Mouse (Mus musculus): ENCODE data around the gene Rcan2.
A peak's percentile ranks its signal among the peaks of the same experiment; 100 is the strongest.

The Rcan2 gene

DNA sequence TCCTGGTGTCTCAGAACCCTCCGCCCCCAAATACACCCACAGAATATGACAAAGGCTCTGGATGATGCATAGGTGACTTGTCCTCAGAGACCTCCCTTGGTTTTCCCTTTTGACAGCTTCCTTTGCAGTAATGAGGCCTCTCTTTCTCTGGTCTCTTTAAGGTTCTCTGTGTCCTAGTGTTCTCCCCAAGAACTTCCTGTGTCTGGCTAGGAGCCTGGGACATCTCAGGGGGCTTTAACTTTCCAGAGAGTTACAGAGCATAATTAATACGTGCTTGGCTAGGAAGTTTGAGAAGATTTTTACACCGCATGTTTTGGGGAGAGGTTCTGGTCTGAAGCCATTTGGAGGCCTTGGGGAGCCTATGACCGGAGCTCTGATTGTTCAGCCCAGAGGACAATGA is 128.7 kb downstream of the Rcan2 start:
- no peak for DNase-seq

DNA sequence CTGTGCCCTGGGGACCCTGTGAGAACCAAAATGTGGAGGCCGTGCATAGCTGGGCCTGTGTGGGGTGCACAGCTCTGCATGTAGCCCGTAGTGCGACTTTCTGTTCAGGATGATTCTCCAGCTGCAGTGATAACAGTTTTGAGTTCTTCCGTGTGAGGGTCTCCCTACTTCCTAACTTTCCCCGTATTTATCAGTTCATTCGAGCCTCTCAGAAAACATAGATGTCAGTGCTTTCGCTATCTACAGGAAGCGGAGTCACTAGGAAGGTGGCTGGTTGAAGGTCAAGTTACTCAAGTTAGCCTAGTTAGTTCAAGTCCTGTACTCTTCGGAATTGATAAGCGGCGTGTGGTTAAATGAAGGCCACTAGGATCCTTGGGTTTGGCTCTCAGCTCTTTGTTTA is 130.6 kb downstream of the Rcan2 start:
- no peak for DNase-seq

DNA sequence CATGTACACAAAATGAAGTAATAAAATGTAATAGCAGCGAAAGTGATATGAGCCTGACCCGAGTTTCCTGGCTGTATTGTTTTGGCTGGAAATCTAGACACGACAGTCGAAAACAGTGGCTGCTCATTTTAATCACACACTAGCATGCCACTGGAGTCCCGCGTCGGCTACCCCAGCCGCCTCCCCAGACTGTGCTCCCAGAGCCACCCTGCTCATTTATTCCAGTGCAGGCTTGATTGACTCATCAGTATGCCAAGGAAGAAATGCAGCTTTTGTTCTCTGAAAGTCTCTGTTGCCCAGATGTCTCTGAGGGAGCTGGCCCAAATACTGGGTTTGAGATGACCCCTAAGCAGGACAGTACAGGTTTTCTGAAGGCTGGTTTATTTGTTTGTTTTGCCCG is 132.9 kb downstream of the Rcan2 start:
- DNase-seq: no peak

DNA sequence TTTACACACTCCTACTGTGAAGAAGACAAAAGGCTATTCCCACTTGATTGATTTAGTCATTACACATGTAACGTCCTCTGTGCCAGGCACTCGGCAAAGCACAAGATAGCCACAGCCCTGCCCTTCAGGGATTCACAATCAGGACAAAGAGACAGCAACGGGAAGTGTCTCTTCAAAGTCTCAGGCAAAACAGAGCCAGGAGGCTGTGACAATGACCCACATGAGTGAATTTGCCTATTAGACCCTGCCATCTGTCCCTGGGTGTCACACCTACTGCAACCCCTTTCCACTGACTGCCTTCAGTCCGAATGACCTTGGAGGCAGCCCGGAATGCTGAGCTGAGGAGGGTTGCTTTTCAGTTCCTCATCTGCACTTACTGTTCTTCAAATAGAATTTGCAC is 151.1 kb downstream of the Rcan2 start:
- peak; percentile 29 for DNase-seq

DNA sequence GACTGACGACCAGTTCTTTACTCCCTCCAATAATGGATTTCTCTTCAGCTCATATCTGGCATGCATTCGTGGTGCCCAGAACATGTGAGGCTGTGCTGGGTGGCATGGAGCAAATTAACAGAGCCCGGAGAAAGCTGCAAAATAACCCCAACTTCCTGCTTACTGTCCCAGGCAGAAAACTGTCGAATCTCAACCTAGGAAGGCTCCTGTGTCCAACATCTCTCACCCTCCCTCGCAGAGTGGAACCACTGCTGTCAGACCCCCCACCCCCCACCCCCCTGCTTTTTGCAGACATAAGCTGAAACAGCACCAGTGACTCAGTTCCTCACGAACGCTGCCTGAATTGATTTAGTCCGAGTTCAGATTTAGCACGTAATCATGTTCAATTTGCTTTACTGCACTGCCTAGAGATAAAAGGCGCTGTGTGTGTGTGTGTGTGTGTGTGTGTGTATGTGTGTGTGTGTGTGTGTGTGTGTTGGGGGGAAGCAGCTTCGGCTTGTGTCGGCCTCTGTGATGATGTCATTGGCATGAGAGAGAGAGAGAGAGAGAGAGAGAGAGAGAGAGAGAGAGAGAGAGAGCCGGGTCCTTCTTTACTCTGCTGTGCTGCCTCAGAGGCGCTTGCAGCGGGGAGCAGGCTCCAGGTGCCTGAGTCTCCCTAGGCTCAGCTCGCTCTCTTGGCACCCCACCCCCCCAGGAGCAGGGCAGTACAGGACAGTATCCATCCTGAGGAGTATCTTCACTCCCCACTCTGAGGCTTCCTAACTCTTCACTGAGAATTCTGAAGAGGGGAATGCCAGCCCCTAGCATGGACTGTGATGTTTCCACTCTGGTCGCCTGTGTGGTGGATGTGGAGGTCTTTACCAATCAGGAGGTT is 151.7 kb downstream of the Rcan2 start:
- peak; percentile 26 for DNase-seq

DNA sequence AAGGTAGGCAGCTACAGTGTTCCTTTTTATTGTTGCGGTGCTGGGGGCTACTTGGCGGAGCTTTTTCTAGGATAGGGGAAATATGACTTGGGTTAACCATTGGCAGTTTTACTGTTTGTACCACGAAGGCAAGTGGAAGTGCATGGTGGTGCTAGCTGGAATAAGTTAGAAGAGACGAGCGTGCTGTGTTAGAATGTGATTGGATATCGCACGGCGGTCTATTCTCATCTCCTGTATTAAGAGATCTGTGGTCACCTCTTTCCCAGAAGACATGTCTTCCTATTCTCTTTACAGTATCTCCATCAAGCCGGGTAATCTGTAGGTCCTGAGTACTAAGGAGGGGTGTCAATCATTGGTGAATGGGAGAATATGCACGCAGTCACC is 152.4 kb downstream of the Rcan2 start:
- no peak for DNase-seq

DNA sequence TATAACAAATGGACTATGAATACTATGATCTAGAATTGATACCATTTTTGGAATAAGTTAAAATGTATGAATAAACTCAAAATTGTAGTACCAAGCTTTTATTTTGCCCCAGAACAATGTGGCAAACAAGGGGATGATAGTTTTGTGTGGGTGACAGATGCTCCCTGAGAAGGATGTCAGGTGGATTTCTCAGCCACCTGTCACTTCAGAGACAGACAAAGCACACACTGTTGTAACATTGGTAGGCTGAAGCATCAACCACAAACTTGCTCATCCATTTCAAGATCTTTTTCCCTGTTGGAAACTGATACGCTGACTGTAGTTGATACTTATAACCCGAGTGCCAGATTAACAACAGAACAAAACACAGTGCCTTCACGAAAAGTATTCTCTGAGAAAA is 158.6 kb downstream of the Rcan2 start:
- no peak for DNase-seq

DNA sequence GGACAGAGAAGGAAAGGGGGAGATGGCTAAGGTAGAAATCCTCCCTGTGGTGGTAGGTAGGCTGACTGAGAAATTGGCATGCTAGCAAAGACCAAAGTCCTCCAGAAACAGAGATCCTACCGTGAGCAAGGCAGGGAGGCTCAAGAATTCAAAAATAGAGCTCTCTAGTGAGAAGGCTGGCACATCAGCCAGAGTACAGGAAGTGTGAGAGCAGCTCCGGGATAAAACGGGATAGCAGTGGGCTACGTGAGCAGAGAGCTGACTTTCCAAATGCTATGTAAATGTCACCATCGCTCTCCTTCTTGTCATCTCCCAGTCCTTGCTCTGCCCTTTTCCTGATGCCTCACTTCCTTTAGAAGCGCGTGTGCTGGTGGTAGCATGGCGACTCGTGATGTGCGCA is 168.8 kb downstream of the Rcan2 start:
- no peak for DNase-seq

DNA sequence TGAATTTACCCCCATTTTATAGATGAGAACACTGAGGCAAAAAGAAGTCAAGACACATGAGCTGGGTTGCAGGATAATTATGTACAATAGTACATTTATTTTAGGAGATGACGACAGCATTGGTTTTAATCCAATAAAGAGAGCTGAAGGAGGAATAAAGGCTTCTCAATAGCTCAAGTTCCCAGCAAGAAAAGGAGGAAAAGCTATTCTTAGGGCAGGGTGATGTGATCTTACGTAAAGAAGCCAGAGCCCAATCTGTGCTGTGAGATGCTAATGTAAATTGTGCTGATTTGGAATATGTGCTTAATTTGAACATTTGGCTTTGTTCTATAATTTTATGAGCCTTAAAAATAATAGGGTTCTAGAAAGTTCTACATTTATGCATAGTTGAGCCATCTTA is 176.4 kb downstream of the Rcan2 start:
- DNase-seq: no peak

DNA sequence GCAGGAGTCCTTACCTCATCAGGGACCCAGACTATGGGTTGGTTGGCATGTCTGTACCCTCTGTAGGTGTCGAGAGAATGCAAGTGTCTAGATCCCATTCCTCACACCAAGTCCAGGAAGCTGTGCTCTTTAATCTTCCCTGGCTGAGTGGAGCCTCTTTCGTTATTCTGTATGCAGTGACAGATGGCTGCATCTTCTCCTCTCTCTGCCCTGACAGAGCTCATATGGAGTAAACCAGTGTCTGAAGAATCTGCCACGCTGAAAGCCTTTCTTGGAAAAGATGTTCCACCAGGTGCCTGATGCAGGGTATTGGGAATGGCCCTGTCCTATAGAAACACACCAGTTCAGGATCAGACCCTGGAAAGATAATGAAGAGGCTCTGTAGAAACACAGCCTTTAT is 178.8 kb downstream of the Rcan2 start:
- DNase-seq: no peak

DNA sequence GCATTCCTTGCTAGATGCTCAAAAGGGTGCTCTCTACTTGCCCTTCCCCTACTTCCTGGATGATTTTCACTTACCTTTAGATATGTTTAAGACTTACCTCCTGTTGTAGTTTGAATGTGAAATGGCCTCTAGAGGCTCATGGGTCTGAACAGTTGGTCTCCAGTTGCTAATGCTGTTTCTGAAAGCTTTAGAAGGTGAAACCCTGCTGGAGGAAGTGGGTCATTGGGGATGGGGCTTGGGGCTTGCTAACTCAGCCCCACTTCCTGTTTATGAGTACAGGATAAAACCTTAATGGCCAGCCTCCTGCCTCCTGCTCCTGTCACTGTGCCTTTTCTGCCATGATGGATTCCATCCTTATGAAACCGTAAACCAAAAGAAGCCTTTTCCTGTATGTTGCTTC is 181.4 kb downstream of the Rcan2 start:
- DNase-seq: no peak

DNA sequence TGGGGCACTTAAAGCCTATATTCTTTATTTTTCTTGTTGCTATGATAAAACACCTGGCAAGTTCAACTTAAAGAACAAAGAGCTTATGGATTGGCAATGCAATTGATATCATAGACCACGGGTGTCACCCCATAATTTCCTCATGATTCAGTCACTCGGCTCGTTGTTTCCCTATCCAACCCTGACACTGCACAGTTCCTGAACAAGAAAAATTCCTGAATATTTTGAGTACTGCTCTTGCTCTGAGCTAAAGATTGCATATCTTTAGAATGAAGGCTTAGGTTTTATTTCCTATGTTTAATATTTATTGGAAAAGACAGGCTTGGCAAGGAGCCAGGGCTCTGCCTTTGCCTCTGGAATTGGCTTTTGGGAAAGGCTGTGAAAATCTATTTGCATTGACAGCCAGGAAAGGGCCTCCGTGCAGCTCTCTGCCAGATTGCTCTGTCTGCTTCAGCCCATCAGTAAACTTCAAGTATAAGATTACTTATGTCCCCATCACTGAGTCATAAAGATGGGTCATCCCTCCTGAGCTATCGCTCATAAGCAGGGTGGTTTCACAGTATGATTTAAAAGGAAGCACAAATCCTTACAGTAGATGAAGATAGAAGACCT is 188.3 kb downstream of the Rcan2 start:
- peak; percentile 28 for DNase-seq

DNA sequence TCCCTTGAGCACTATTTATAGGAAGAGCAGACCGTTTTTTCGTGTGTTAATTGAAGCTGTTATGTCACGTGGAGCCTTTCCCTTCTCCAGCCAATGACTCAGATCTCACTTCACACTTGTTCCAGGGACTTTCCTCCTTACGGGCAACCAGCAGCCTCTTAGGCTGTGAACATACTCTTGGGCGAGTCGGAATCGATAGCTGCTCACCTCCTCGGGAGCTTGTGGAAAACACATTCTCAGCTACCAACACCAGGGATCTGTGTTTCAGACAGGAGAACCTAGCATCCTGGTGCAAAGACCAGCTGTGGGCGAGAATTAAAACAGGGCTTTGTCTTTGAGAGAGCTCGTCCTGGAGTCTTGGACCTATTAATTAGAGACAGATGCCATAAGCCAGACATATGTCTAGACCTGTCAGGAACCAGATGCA is 189.8 kb downstream of the Rcan2 start:
- peak; percentile 69 for DNase-seq

DNA sequence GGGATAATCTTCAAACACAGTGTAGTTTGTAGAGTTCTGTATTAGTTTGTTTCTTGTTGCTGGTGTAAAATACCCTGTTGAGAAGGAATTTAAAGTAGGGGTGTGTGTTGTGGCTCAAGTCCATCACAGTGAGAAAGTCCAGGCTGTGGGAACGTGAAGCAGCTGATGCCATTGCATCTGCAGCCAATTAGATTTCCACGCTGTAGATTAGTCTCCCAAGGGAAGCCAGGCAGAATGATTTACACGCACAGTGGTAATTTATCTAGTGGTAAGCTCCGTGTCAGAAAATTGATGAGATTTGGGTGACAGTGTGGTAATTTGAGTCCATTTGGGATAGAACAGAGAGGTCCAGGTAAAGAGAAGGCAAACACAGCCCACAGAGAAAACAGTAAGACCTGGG is 192.9 kb downstream of the Rcan2 start:
- peak; percentile 56 for DNase-seq

DNA sequence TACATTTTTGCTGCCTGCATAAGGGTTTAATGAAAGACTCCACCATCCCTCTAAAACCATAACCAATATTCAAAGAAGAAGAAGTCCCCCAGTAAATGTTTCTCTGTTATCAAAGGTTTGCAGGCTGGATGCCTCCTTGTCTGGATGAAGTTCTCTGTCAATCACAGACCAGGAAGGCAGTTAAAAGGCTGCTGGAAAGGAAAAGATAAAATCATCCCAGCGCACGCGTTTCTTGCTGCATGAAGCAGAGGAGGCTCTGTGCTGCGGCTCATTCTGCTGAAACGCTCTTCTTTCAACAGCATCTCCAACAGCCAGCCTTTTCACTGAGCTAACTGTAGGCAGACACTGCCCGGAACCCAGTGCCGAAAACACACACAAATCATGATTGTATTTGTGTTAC is 196.4 kb downstream of the Rcan2 start:
- DNase-seq: no peak

DNA sequence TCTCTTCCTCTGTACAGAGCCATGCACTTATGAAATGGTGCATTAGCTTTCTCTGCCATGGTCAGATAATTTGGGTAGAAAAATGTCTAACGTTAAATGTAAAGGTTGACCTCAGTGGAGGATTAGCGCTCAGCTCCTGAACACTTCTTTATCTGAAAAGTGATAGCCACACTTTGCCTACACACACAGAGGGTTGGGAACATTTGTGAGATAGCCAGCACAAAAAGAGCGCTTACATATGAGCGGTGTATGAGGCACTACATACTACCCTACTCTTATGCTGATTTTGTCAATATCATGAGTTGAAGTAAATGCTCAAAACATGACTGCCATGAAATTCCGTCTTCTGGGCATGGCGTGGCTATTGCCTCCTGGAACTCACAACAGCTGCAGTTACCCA is 196.9 kb downstream of the Rcan2 start:
- DNase-seq: no peak

DNA sequence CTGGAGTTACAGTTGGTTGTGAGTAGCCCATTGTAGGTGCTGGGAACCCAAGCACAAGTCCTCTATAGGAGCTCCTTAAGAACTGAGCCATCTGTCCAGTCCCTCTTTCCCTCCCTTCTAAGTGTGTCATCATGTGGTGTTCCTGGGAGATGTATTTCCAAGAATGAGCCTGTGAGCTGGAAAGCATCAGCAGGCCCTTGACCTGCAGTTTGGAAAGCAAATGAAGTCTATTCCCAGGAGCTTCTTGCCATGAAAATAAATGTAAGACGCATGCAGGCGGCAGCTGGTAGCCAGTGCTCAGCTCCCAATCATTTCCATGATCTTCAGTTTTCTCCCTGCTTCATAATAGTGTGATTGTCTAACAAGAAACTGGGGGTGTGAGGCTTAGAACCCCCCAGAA is 203.2 kb downstream of the Rcan2 start:
- no peak for DNase-seq

DNA sequence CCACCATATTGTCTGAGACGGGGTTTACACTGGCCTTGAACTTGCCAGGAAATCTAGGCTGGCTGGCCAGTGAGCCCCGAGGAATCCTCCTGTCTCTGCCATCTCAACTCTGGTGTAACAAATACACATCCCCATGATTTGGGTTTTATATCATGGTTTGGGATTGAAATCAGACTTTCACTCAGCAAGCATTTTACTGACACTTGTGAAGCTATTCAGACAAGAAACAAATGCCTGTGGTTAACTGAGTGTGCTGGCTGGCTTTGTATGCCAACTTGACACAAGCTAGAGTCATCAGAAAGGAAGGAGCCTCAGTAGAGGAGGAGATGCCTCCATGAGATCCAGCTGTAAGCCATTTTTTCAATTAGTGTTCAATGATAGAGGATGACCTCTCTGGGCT is 206.3 kb downstream of the Rcan2 start:
- no peak for DNase-seq

DNA sequence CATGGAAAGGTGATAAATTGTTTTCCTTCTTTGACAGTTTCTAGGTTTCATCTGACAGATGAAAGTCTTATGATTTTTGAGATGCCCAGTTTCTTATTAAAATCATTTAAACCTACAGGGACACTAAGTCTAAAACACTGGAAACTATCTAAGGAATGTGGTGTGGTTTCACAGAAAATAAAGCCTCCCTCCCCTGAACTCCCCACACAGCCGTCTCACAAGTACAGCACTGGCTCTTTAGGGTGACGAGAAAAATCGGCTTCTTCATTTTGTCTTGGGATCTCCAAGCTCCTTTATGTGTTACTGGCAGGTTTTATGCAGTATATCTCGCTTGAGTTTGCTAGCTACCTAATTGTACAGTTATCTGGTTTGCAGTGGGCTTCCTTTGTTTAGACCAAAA is 210.8 kb downstream of the Rcan2 start:
- no peak for DNase-seq

DNA sequence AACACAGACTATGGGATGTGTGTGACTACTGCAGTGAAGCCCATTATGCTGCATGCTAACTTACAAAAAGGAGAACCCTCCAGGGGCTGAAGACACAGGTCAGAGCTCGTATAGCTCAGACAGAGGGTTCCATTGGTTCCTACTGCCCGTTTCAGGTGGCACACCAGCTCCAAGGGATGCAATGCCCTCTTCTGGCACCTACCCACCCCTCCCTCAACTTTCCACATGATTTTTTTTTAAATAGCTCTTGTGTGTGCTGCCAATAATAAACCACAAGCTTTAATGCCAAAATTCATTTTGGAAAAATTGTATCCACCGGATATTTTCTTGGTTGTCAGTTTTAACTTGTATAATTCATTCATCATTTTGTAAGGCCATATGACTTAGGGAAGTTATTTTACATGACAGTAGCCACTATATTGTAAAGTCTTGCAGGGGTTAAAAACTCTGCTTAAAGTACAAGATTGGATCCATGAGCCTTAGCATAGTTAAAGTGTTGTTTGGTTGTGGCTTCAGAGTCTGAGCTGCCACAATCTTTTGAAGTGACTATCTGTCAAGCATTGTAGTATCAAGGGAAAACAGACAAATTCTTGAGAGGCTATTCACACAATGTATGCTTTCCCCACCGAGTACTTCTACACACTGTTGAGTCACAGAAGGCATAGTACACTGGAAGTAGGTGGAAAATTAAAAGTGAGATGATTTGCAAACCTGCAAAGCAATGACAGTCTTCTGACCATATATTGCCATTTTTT is 212.8 kb downstream of the Rcan2 start:
- DNase-seq: no peak

DNA sequence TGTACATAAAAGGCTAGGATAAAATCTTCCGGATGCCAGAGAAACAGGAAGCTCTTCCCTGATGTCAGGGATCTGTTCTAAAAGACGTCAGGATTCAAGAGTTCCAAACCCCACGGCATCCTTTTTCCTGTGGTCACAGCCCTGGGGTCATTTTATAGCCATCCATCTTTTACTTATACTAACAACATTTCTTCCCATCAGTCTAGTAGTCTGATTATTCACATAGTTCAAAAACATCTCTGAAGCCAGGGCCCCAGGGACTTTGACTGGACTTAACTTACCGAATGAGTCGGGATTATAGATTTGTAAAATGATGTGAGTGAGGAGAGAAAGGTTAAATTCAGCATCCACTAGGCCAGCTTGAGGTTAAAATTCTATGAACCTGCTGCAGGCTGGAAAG is 215.2 kb downstream of the Rcan2 start:
- no peak for DNase-seq

DNA sequence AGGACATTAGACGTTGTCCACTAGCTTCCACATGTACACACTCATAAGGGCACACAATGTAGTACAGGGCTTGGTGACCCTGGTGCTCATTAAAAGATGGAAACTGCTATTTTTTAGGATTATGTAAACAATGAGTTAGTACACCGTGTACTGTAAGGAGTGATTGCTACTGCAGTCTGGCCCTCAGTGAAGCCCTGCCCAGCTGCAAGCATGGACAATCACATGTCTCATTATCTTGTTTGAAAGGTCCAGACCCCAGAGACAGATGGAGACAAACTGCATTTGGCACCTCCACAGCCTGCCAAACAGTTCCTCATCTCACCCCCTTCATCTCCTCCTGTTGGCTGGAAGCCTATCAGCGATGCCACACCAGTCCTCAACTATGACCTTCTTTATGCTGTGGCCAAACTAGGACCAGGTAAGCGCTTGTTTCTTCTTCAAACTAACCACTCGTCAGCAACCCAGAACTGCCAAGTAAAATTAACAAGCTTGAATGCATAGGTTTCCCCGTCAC is 219.6 kb downstream of the Rcan2 start:
- DNase-seq: no peak

DNA sequence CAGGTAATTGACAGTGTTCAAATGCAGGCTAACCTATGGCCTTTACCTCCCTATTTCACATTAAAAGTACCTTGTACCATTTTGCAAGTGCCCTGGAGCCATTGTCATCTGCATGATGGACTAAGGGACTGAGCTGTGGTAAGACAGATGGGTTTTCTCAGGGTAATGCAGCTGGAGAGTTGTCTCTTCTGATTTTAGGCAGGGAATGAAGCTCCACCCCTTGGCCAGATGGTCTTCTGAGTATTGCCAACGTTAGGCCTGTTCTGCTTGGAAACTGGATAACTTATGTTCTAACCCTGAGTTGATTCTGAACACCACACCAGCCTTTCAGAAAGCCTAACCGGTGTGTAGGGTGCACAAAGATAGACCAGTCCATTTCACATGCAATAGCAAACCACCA is 222.7 kb downstream of the Rcan2 start:
- DNase-seq: no peak

DNA sequence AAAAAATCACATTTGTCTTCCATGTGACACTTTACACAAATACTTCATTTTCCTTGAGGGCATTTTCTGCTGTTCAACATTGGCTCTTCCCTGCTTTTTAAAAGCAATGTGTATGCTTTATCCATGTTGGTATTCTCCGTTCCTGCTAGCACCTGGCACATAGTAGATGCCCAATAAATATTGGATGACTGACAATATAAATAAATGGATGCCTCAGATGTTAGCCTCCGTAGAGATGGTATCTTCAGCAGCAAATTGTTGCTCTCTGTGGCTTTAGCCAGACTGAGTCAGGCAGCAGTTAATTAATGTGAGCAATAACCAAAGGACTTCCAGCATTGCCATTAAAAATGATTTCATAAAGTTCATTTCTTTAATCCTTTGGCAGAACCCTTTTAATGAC is 223.9 kb downstream of the Rcan2 start:
- no peak for DNase-seq

All from embryo, embryonic 11 days (tissue).